ENCODE assay signal across 9 mouse cellular contexts in the genomic region with DNA sequence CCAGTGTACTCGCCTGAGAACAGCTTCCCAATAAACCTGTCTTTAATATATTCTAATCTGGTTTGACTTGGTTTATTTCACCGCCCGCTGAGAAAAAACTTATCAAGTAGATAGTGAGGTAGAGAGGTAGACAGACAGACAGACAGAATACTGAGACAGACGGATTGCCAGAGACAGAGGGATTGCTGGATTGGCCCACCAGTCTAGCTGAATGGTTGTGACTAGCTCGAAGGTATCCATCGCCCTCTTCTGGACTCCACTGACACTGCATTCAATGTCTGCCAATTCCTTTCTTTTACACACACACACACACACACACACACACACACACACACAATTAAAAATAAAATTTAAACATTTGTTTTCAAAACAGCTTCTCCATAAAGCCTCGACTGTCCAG. TPM values are rescaled to one million over a fixed set of nuclear protein-coding genes. Genes with fewer than 3 reads are reported as not detected.
DNase-seq lines count a peak whose midpoint lies in the region; ATAC-seq and TF ChIP-seq lines count a peak whose summit lies in the region.
"Had no signal": no experiment of that assay in that cellular context is flagged by ENCODE, and none has a peak within 500 bp of the region (broad histone marks: within the 10 kb centered on the region; RNA-seq: fewer than 3 reads in every experiment).

No protein-coding gene starts in this region.

- intact Hi-C loops in heart, postnatal 14 days (cut with DNase I) = loop anchor here (2.0 kb wide), 1 partner anchor 134 kb away; no protein-coding TSS in a partner anchor
- intact Hi-C loops in left cerebral cortex, postnatal 36 days (cut with DNase I) = loop anchor here (5.0 to 10.0 kb wide), 2 partner anchors 135 to 358 kb away; no protein-coding TSS in a partner anchor

- no peak for TF ChIP-seq EP300 in MEL (IDR thresholded peaks at IDR 0.05; ENCODE audit: low read depth in 1 of 2, low read length in 2 of 2)

- H3K79me2 ChIP-seq in MEL (ENCODE audit: control insufficient read depth, insufficient read depth, low read length, poor library complexity) = no peaks in the 10 kb centered on the region

- no peaks in the 10 kb centered on the region for H3K27me3 ChIP-seq in kidney, embryonic 16.5 days (ENCODE audit: insufficient read depth, low read length)
- no peaks in the 10 kb centered on the region for H3K27me3 ChIP-seq in MEL (ENCODE audit: control insufficient read depth in 1 of 2, insufficient read depth in 2 of 2, low read length in 2 of 2)
- H3K27me3 ChIP-seq: hindbrain, embryonic 15.5 days had no signal

- 43% methylated on average over 7 of the region's 7 CpGs for WGBS in kidney, embryonic 16.5 days

- DNase-seq in kidney, adult 18-20 months = peak; percentile 60
- peak; percentile 78 for DNase-seq in MEL (ENCODE audit: low read depth, low spot score)
- peak; percentile 82 for DNase-seq in brain, adult 2 months (ENCODE audit: low read depth, low spot score)
- peak; percentile 47 to 65 for DNase-seq in heart, postnatal 14 days
- DNase-seq in left cerebral cortex, postnatal 36 days (ENCODE audit: low spot score in 2 of 2) = peak; percentile 38 to 48
- peak; percentile 11 for DNase-seq in ovary, postnatal 36 days (ENCODE audit: low spot score)
- no peak for DNase-seq in urinary bladder, postnatal 10 days (ENCODE audit: low spot score)

- TF ChIP-seq CTCF in MEL (IDR thresholded peaks at IDR 0.05 in 2 of 3, conservative IDR thresholded peaks at IDR 0.05 in 1 of 3; ENCODE audit: control insufficient read depth in 1 of 3, insufficient read depth in 1 of 3, low read depth in 2 of 3, low read length in 3 of 3, poor library complexity in 1 of 3, severe bottlenecking in 1 of 3) = peak; percentile 29 to 66 (median 59); a peak in 5 of 6 replicates

- H3K9me3 ChIP-seq in kidney, embryonic 16.5 days (ENCODE audit: low read length) = no peaks in the 10 kb centered on the region
- H3K9me3 ChIP-seq in MEL (replicated peaks; ENCODE audit: insufficient read depth, low read length) = no peaks in the 10 kb centered on the region
- H3K9me3 ChIP-seq: hindbrain, embryonic 15.5 days had no signal

- no peak overlapping the region for H3K9ac ChIP-seq in kidney, embryonic 16.5 days (replicated peaks; ENCODE audit: low read length)
- H3K9ac ChIP-seq in MEL (ENCODE audit: control insufficient read depth, low read depth, low read length, poor library complexity, severe bottlenecking) = no peak overlapping the region
- H3K9ac ChIP-seq: hindbrain, embryonic 15.5 days had no signal

- peak; percentile 57 for TF ChIP-seq RAD21 in MEL (IDR thresholded peaks at IDR 0.05; ENCODE audit: low read depth, low read length)

- no peak for TF ChIP-seq POLR2A in MEL (IDR thresholded peaks at IDR 0.05; ENCODE audit: control insufficient read depth in 1 of 2, insufficient read depth in 1 of 2, low read depth in 1 of 2, low read length in 2 of 2, poor library complexity in 1 of 2)

- no peak for ATAC-seq in kidney, embryonic 16.5 days (ENCODE audit: low FRiP score, low TSS enrichment)

- H3K36me3 ChIP-seq in kidney, embryonic 16.5 days (ENCODE audit: insufficient read depth, low read length) = no peaks in the 10 kb centered on the region
- H3K36me3 ChIP-seq in MEL (ENCODE audit: control insufficient read depth in 1 of 2, insufficient read depth in 2 of 2, low read length in 2 of 2) = no peaks in the 10 kb centered on the region
- H3K36me3 ChIP-seq: hindbrain, embryonic 15.5 days had no signal

- no peak overlapping the region for H3K4me3 ChIP-seq in kidney, embryonic 16.5 days (ENCODE audit: low read length)
- no peak overlapping the region for H3K4me3 ChIP-seq in MEL (ENCODE audit: control insufficient read depth in 1 of 2, insufficient read depth in 1 of 2, low read depth in 2 of 2, low read length in 2 of 2)
- H3K4me3 ChIP-seq: hindbrain, embryonic 15.5 days had no signal

- no peak overlapping the region for H3K27ac ChIP-seq in kidney, embryonic 16.5 days (ENCODE audit: low read length)
- no peak overlapping the region for H3K27ac ChIP-seq in MEL (ENCODE audit: control insufficient read depth, low read depth, low read length)
- H3K27ac ChIP-seq: hindbrain, embryonic 15.5 days had no signal

- no peak overlapping the region for H3K4me2 ChIP-seq in kidney, embryonic 16.5 days (replicated peaks; ENCODE audit: low read depth, low read length)
- H3K4me2 ChIP-seq: hindbrain, embryonic 15.5 days had no signal

- no peaks in the 10 kb centered on the region for H3K4me1 ChIP-seq in kidney, embryonic 16.5 days (ENCODE audit: insufficient read depth, low read length)
- H3K4me1 ChIP-seq in MEL (ENCODE audit: control insufficient read depth in 1 of 2, insufficient read depth in 2 of 2, low read length in 2 of 2) = no peaks in the 10 kb centered on the region
- H3K4me1 ChIP-seq: hindbrain, embryonic 15.5 days had no signal

TF ChIP-seq in MEL, 35 proteins besides CTCF, POLR2A, EP300 and RAD21:
- TF ChIP-seq POLR2AphosphoS5 (IDR thresholded peaks at IDR 0.05; ENCODE audit: borderline replicate concordance, low read depth, low read length) = no peak
- TF ChIP-seq SMC3 (IDR thresholded peaks at IDR 0.05; ENCODE audit: low read depth, low read length) = peak; percentile 65
- peak; percentile 29; the same call in 1 of the 2 replicates for TF ChIP-seq ZC3H11A (IDR thresholded peaks at IDR 0.05; ENCODE audit: low read depth, low read length)
- no peak for TF ChIP-seq ETS1 (IDR thresholded peaks at IDR 0.05; ENCODE audit: low read depth, low read length)
- no peak for TF ChIP-seq E2F4 (IDR thresholded peaks at IDR 0.05; ENCODE audit: borderline replicate concordance, low read depth, low read length)

RNA-seq across cellular contexts. Expression of gene Tipin, which starts 8.8 kb away (rescaled TPM):
- 201 and 208 TPM in 2 replicates for polyA plus RNA-seq in kidney, embryonic 16.5 days (2015; fragmentation: Nextera tagmentation; extraction: Ambion mirVana)
- total RNA-seq in MEL (2012; rRNA removed) = 176 and 189 TPM in 2 replicates
- polyA plus RNA-seq in MEL (2012; ENCODE audit: insufficient read depth in 1 of 2, insufficient read length in 2 of 2, low read depth in 1 of 2, low replicate concordance in 2 of 2, missing spikeins in 1 of 2) = 100 to 1,000 TPM in 1 of 2 experiments, not detected in 1; 128 TPM
- 10 to 100 TPM; 11.2 to 12.1 TPM for total RNA-seq in heart, postnatal 14 days (2021)
- 10 to 100 TPM; 16.8 to 27.1 TPM for total RNA-seq in left cerebral cortex, postnatal 36 days (2021)

RNA-seq across cellular contexts. Expression of gene Map2k1, which starts 19.2 kb away (rescaled TPM):
- 89.0 and 92.2 TPM in 2 replicates for polyA plus RNA-seq in kidney, embryonic 16.5 days (2015; fragmentation: Nextera tagmentation; extraction: Ambion mirVana)
- 29.2 and 40.4 TPM in 2 replicates for total RNA-seq in MEL (2012; rRNA removed)
- 10 to 100 TPM in 1 of 2 experiments, not detected in 1; 48.0 TPM for polyA plus RNA-seq in MEL (2012; ENCODE audit: insufficient read depth in 1 of 2, insufficient read length in 2 of 2, low read depth in 1 of 2, low replicate concordance in 2 of 2, missing spikeins in 1 of 2)
- 10 to 100 TPM; 50.0 to 52.9 TPM for total RNA-seq in heart, postnatal 14 days (2021)
- total RNA-seq in left cerebral cortex, postnatal 36 days (2021) = 100 to 1,000 TPM; 280 to 296 TPM

RNA-seq across cellular contexts. Expression of gene Uchl4, which starts 37.6 kb away (rescaled TPM):
- polyA plus RNA-seq in kidney, embryonic 16.5 days (2015; fragmentation: Nextera tagmentation; extraction: Ambion mirVana) = 2.4 and 4.5 TPM in 2 replicates
- total RNA-seq in MEL (2012; rRNA removed) = 0.27 and 0.42 TPM in 2 replicates
- polyA plus RNA-seq in MEL (2012; ENCODE audit: insufficient read depth in 1 of 2, insufficient read length in 2 of 2, low read depth in 1 of 2, low replicate concordance in 2 of 2, missing spikeins in 1 of 2) = 1 to 10 TPM in 1 of 2 experiments, not detected in 1; 7.4 TPM
- total RNA-seq in heart, postnatal 14 days (2021) = 1 to 10 TPM; 1.2 to 1.6 TPM
- 1 to 10 TPM; 2.4 to 2.7 TPM for total RNA-seq in left cerebral cortex, postnatal 36 days (2021)
